Mouse (Mus musculus) gastrocnemius, postnatal 14 days (tissue): ENCODE data around the gene Oxct1. TPM values are rescaled to one million over a fixed set of nuclear protein-coding genes. Genes with fewer than 3 reads are reported as not detected.

ENCODE experiments used
- DNase-seq: peaks from one replicate; pipeline ENCODE4 v3.0.0; 2021; ENCODE audit warnings: mixed read lengths
- intact Hi-C: fragments of 180-260 bp; cut with DNase I; formaldehyde crosslinking; loops from one replicate; pipeline ENCODE4 v1.15.1; 2025; ENCODE audit warnings: low total_unique reads
- long read RNA-seq, 2 experiments: library from polyadenylated mRNA; stranded (forward); transcript quantifications; one replicate each; pipeline ENCODE4 v2.0.0; 2021
- total RNA-seq, 2 experiments: library from RNA; stranded (reverse); gene quantifications; 2 replicates each; pipeline ENCODE4 v1.2.3; 2021

Oxct1 gene
- 100 to 1,000 TPM; 109 to 140 TPM for total RNA-seq
- long read RNA-seq, experiment 1, transcript Oxct1-201 (17 exons, 3,527 nt) = major isoform, 129 of 144 reads
- long read RNA-seq, experiment 1, partial matches to known transcripts = 4 of 144 reads
- long read RNA-seq, experiment 1, other reads (novel, unspliced or antisense) = 9 of 144 reads
- long read RNA-seq, experiment 2, transcript Oxct1-201 (17 exons, 3,527 nt) = major isoform, 190 of 218 reads
- long read RNA-seq, experiment 2, partial matches to known transcripts = 17 of 218 reads
- long read RNA-seq, experiment 2, other reads (novel, unspliced or antisense) = 10 of 218 reads

DNA sequence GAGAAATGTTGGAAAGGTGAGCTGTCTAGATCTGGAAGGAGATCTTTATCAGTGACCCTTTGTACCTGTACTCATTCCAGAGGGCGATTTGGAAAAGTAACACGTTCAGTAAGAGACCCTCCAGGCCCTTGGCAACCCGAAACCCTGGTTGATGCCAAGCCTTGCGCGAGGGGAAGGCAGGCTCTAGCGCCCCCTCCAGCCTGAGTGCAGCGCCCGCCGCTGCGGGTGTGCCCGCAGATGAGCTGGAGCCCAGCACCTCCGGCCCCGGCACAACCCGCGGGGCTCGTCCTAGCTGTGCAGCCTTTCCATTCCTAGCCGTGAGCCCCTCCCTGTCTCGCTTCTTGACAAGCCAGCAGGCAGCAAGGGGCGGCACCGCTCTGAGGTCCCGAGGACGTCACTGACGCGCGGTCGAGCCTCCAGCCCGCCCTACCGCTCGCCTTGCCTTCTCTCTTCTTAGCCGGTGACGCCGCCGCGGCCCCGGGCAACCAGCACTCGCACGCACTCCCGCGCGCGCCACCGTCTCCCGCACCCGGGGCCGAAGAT lies at the start of gene Oxct1:
Gene Oxct1 (plus strand): TSS at position 153 of the 543 bp plus-strand sequence.
- peak; percentile 88 for DNase-seq
- intact Hi-C loops = no loop called here

DNA sequence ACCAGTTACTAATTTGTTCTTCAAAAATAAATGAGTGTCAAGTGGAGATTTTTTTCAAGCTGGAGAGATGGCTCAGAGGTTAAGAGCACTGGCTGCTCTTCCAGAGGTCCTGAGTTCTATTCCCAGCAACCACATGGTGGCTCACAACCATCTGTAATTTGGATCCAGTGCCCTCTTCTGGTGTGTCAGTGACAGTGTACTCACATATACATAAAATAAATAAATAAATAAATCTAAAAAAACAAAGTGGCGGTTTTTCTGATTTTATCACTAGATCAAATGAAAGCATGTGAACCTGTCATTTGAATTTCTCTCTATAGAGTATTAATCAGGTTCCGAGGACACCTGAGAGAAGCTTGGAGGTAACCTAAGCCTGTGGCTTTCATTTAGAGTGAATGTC lies 47.9 kb upstream of the Oxct1 start:
- DNase-seq = no peak
- intact Hi-C loops = no loop called here

GRCm38 (mm10) chr15:3979061-3979848 lies 46.9 kb upstream of the Oxct1 start, which contains the start of gene Fbxo4:
Gene Fbxo4 (minus strand): TSS chr15:3979573.
- intact Hi-C loops = no loop called here
- peak; percentile 90 for DNase-seq

- DNase-seq = no peak
Measured at GRCm38 (mm10) chr15:3979871-3980270, 46.3 kb upstream of the Oxct1 start.

GRCm38 (mm10) chr15:3982732-3983131 lies 43.5 kb upstream of the Oxct1 start:
- intact Hi-C loops = no loop called here
- no peak for DNase-seq

More at GRCm38 (mm10) chr15:3979871-3980270, 46.3 kb upstream of the Oxct1 start:
- intact Hi-C loops = no loop called here

DNA sequence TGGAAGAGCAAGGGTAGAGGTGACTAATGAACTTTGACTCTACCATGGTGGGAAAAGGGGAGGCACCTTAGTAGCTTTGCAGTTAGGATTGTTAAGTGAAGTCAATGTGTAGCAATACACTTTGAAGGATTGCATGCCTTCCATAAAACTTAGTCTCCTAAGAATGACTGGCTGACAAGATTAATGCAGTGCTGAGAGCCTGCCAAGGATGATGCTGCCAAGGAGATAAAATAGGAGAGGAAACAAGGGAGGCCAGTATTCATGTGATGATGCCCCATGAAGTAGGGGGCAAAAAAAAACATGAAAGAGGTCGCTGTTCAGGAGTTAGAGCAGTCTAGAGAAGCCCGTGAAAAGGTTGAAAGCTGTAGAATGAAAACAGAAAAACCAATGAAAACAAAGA lies 41.3 kb upstream of the Oxct1 start:
- intact Hi-C loops = no loop called here
- DNase-seq = no peak

DNA sequence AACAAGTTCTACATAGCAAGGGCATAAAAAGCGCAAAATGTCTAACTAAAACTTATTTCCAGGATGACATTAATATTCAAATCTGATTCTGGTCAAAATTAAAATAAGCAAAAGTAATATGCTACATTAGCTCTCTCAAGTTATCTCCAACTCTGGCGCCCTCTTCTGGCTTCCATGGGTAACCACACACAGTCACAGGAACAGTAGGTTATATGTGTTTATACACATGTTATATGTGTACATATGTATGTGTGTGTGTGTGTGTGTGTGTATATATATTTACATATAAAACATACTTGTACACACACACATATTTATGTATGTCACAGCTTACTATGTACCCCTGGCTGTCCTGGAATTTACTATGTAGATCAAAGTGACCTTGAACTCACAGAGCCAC lies 38.2 kb upstream of the Oxct1 start:
- intact Hi-C loops = no loop called here

GRCm38 (mm10) chr15:3994852-3995447 lies 31.2 kb upstream of the Oxct1 start:
- intact Hi-C loops = no loop called here
- no peak for DNase-seq

More for the DNA sequence above, 38.2 kb upstream of the Oxct1 start:
- peak; percentile 23 for DNase-seq

- intact Hi-C loops = no loop called here
Measured at GRCm38 (mm10) chr15:3995448-3996266, 30.5 kb upstream of the Oxct1 start, which contains the start of gene AW549877. Gene AW549877 (minus strand): TSS chr15:3995744.

GRCm38 (mm10) chr15:3996267-3997010 lies 29.7 kb upstream of the Oxct1 start:
- intact Hi-C loops = no loop called here
- no peak for DNase-seq

More at GRCm38 (mm10) chr15:3995448-3996266, 30.5 kb upstream of the Oxct1 start, which contains the start of gene AW549877:
- peak; percentile 99 for DNase-seq

- no peak for DNase-seq
- intact Hi-C loops = no loop called here
Measured at GRCm38 (mm10) chr15:3999144-3999543, 27.0 kb upstream of the Oxct1 start.

DNA sequence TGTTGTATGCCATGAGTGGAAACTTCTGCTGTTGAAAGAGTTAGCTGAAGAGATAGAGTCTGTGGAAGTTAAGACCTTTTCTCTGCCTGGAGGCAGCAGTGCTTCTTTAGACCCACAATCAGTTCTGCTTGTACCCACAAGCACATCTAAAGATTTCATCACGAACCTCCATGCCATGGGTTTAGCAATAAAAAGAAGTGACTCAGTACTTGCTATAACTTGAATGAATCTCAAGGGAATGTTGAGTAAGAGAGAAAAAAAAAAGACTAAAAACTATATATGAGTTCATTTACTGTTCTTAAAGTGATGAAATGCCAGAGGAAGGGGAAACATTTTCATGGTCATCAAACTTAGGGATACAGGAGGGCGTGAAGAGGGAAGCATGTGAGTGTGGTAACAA lies 25.6 kb upstream of the Oxct1 start:
- intact Hi-C loops = no loop called here

DNA sequence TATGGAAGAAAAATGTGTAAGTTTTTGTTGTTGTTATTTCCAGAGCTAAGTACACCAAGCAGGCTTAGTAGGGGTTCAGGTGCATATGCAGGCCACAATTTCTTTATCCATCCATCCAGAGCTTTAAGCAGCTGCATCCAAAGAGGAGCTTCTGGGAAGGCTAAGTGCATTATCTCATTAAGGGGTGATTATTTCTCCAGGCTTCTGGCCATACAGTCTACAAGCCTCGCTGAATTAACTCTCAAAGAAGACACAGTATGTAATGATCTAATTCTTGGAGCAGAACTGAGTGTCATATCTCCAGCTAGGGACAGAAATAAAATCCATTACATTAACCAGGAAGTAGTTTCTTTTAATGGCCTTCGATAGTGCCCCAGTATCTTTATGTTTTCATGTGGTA lies 12.3 kb upstream of the Oxct1 start:
- no peak for DNase-seq
- intact Hi-C loops = no loop called here

More for the DNA sequence above, 25.6 kb upstream of the Oxct1 start:
- DNase-seq = no peak

GRCm38 (mm10) chr15:4020711-4021110 lies 5.5 kb upstream of the Oxct1 start:
- intact Hi-C loops = no loop called here
- DNase-seq = no peak

GRCm38 (mm10) chr15:4023747-4024146 lies 2.4 kb upstream of the Oxct1 start:
- intact Hi-C loops = no loop called here
- DNase-seq = no peak

DNA sequence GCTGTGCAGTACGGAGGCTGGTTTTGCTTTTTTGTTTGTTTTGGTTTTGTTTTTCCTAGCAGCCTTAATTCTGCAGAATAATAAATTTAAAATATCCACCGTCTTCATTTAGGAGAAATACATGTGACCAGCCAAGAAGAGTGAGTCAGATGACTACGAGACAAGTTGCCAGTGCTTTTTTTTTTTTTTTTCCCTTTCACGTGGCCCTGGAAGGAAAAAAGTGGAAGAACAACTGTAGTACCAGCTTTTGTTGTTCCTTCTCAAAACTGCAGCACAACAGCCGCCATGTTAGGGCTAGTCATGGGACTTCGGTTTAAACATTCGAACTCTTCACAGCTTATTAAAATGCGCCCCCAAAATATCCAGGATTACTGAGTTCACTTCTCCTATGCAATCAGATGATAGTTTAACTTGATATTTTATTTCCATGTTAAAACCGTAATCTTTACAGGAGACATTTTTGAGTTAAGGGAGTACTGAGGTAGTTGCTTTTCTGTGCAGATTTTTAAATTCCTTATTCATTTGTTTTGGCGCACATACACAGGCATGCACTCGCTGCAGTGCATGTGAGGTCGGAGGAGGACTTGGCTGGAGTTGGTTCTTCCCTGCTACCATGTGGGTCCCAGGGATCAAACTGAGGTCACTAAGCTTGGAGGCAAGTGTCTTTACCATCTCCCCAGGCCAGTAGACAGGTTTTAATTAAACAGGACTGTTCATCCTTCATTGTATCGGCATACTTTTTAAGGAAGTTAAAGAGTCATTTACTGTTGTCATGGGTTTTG lies 1.3 kb upstream of the Oxct1 start:
- no peak for DNase-seq
- intact Hi-C loops = no loop called here

- no peak for DNase-seq
- intact Hi-C loops = no loop called here
Measured at GRCm38 (mm10) chr15:4025508-4025904, 677 bp upstream of the Oxct1 start.
